ENCODE assay signal across 7 mouse cellular contexts in genomic region chr7:121981307-121981871, GRCm38 (mm10). TPM values are rescaled to one million over a fixed set of nuclear protein-coding genes. Genes with fewer than 3 reads are reported as not detected.
A peak's percentile ranks its signal among the peaks of the same experiment; 100 is the strongest.
DNase-seq lines count a peak whose midpoint lies in the region; ATAC-seq lines count a peak whose summit lies in the region.

TSS of gene Cog7 (minus strand) at chr7:121981711.

- ATAC-seq in embryonic facial prominence, embryonic 12.5 days (ENCODE audit: insufficient number of reproducible peaks, insufficient read depth, low FRiP score, low TSS enrichment): peak; percentile 56; the same call in 1 of the 2 replicates
- peak; percentile 85 for ATAC-seq in limb, embryonic 11.5 days (ENCODE audit: insufficient number of reproducible peaks, low FRiP score, low TSS enrichment, low read depth)
- peak; percentile 83 for ATAC-seq in midbrain, embryonic 14.5 days (ENCODE audit: low FRiP score, low TSS enrichment)

- no peaks in the 10 kb centered on the region for H3K36me3 ChIP-seq in embryonic facial prominence, embryonic 12.5 days
- 0 out of 2 replicates have a peak, but pooled peaks cover 3% of the 10 kb centered on the region for H3K36me3 ChIP-seq in limb, embryonic 11.5 days (ENCODE audit: control insufficient read depth, insufficient read depth, low read length)
- H3K36me3 ChIP-seq in midbrain, embryonic 14.5 days (ENCODE audit: control insufficient read depth, insufficient read depth, low read length): peaks cover 10% of the 10 kb centered on the region; the same call in 1 of the 2 replicates

- H3K4me1 ChIP-seq in embryonic facial prominence, embryonic 12.5 days: peaks cover 8% of the 10 kb centered on the region; the same call in 1 of the 2 replicates
- no peaks in the 10 kb centered on the region for H3K4me1 ChIP-seq in limb, embryonic 11.5 days (ENCODE audit: control insufficient read depth, insufficient read depth, low read length)
- H3K4me1 ChIP-seq in midbrain, embryonic 14.5 days (ENCODE audit: control insufficient read depth, insufficient read depth, low read length): 0 out of 2 replicates have a peak, but pooled peaks cover 4% of the 10 kb centered on the region

- WGBS in embryonic facial prominence, embryonic 12.5 days: under 1% methylated on average over 54 of the region's 55 CpGs
- under 1% methylated on average over 55 of the region's 55 CpGs for WGBS in limb, embryonic 11.5 days
- WGBS in midbrain, embryonic 14.5 days: under 1% methylated on average over 55 of the region's 55 CpGs

- no peaks in the 10 kb centered on the region for H3K27me3 ChIP-seq in embryonic facial prominence, embryonic 12.5 days
- no peaks in the 10 kb centered on the region for H3K27me3 ChIP-seq in limb, embryonic 11.5 days (ENCODE audit: control insufficient read depth, insufficient read depth, low read length)
- no peaks in the 10 kb centered on the region for H3K27me3 ChIP-seq in midbrain, embryonic 14.5 days (ENCODE audit: control insufficient read depth, insufficient read depth, low read length)

- no peaks in the 10 kb centered on the region for H3K9me3 ChIP-seq in embryonic facial prominence, embryonic 12.5 days
- H3K9me3 ChIP-seq in limb, embryonic 11.5 days (ENCODE audit: control insufficient read depth, low read length): no peaks in the 10 kb centered on the region
- H3K9me3 ChIP-seq in midbrain, embryonic 14.5 days (ENCODE audit: control insufficient read depth, low read length): no peaks in the 10 kb centered on the region

- peak within 1 kb of the TSS; percentile 78 for H3K9ac ChIP-seq in embryonic facial prominence, embryonic 12.5 days
- peak within 1 kb of the TSS; percentile 67 for H3K9ac ChIP-seq in limb, embryonic 11.5 days (ENCODE audit: low read length)
- H3K9ac ChIP-seq in midbrain, embryonic 14.5 days (replicated peaks; ENCODE audit: low read length): peak within 1 kb of the TSS; percentile 62

- peak within 1 kb of the TSS; percentile 57 for H3K4me2 ChIP-seq in embryonic facial prominence, embryonic 12.5 days (replicated peaks)
- H3K4me2 ChIP-seq in limb, embryonic 11.5 days (ENCODE audit: low read depth, severe bottlenecking): peak within 1 kb of the TSS; percentile 49
- H3K4me2 ChIP-seq in midbrain, embryonic 14.5 days (ENCODE audit: low read length): peak within 1 kb of the TSS; percentile 64

- peak; percentile 94 for DNase-seq in adrenal gland, postnatal 25 days
- peak; percentile 98 for DNase-seq in heart, adult 11 months
- peak; percentile 94 for DNase-seq in kidney, adult 18-20 months
- DNase-seq in limb, embryonic 11.5 days (ENCODE audit: low spot score): peak; percentile 95
- DNase-seq in midbrain, embryonic 14.5 days: peak; percentile 97
- peak; percentile 79 to 92 for DNase-seq in spleen, adult 18-20 months

- peak within 1 kb of the TSS; percentile 76 for H3K4me3 ChIP-seq in embryonic facial prominence, embryonic 12.5 days
- H3K4me3 ChIP-seq in limb, embryonic 11.5 days (ENCODE audit: low read depth, low read length): peak within 1 kb of the TSS; percentile 85
- H3K4me3 ChIP-seq in midbrain, embryonic 14.5 days (replicated peaks; ENCODE audit: low read depth, low read length): peak within 1 kb of the TSS; percentile 66

- no peak within 1 kb of the TSS for H3K27ac ChIP-seq in embryonic facial prominence, embryonic 12.5 days
- H3K27ac ChIP-seq in limb, embryonic 11.5 days (replicated peaks; ENCODE audit: low read depth, low read length): no peak within 1 kb of the TSS
- no peak within 1 kb of the TSS for H3K27ac ChIP-seq in midbrain, embryonic 14.5 days (replicated peaks; ENCODE audit: low read depth, low read length)

RNA-seq across cellular contexts. Expression of gene Cog7, which starts in this region (rescaled TPM):
- total RNA-seq in adrenal gland, postnatal 25 days (2021): 23.1 and 31.7 TPM in 2 replicates
- polyA plus RNA-seq in embryonic facial prominence, embryonic 12.5 days (2016; fragmentation: Nextera tagmentation; extraction: Ambion mirVana): 23.5 and 24.4 TPM in 2 replicates
- 20.8 and 21.0 TPM in 2 replicates for polyA plus RNA-seq in limb, embryonic 11.5 days (2014; fragmentation: Nextera tagmentation; extraction: Ambion mirVana)
- polyA plus RNA-seq in midbrain, embryonic 14.5 days (2014; fragmentation: Nextera tagmentation; extraction: Ambion mirVana): 15.4 and 19.8 TPM in 2 replicates
